Mouse (Mus musculus): ENCODE measurements around the gene Ninl.

Gene Ninl

DNA sequence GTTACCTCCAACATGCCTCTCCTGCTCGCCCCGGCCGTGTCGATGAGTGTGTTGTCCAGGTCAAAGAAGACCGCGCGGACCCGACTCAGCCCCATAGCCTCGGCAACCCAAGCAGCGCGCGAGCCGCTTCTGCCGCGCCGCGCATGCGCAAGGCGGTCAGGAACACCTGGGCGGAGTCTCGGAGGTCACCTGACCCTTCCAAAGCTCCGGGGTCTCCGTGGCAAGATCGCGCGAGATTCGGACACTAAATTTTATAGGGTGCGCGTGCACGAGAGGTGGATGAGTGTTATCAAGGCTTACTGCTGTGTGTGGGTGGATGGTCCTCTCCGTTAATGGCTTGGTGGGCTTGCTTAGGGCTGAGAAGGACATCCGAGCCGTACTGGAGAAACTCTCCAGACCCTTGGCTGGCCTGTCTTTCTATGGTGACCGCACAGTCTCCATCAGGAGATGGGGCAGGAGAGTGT, at the start of gene Ninl, which contains the start of gene Nanp:
Gene Ninl (minus strand): TSS at position 151 of the 464 bp plus-strand sequence.
Gene Nanp (minus strand): TSS at position 167 of the 464 bp plus-strand sequence.
- peak; percentile 94 to 97 for DNase-seq (ENCODE audit: low spot score in 2 of 2)

DNA sequence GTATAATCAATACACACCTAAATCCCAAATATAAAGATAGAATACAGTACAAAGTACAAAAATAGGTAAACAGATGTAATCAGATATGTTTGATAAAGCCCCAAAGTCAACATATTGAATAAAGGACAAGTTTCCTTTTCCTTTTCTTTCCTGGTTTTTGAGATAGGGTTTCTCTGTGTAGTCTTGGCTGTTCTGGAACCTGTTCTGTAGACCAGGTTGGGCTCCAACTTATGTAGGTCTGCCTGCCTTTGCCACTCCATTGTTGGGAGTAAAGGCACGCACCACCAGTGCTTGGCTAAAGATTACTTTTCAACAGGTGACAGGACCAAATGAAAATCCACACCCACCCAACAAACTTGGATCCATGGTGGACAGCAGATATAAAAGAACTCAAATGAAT, 17.5 kb upstream of the Ninl start:
- DNase-seq (ENCODE audit: low spot score in 2 of 2) = no peak

DNA sequence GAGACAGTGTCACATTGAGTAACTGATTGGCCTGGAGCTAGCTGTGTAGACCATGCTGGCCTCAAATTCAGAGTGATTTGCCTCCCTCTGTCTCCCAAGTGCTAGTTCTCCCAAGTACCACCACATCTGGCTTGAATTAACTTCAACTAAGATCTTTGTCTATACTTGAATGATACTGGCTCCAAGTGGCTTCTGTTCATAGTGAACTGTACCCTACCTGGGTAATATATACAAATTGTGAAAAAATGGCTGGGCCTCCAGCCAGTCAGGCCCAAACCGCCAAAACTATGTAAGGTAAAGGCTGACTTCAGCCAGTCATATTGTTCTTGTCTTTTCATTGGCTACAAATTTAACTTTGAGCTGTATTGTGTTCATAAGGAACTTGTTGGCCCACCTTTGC, 1.2 kb upstream of the Ninl start:
- DNase-seq (ENCODE audit: low spot score in 2 of 2) = no peak

DNA sequence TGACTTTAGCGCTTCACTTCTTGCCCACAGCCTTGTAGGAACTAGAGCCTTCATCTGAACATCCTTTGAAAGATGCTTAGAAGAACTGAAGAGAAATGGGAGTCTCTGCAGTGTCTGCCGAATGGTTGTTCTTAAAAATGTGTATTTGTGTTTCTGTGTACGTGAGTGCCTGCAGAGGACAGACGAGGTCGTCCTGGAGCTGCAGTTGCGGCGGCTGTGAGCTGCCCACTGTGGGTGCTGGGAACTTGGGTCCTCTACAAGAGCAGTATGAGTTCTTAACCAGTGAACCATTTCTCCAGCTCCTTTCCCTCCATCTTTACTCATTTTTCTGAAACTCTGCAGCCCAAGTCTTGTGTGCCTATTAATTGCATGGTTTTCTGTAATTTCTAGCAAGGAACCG, 544 bp upstream of the Ninl start:
- peak in 1 of 2 experiments; percentile 23 for DNase-seq (ENCODE audit: low spot score in 2 of 2)

DNA sequence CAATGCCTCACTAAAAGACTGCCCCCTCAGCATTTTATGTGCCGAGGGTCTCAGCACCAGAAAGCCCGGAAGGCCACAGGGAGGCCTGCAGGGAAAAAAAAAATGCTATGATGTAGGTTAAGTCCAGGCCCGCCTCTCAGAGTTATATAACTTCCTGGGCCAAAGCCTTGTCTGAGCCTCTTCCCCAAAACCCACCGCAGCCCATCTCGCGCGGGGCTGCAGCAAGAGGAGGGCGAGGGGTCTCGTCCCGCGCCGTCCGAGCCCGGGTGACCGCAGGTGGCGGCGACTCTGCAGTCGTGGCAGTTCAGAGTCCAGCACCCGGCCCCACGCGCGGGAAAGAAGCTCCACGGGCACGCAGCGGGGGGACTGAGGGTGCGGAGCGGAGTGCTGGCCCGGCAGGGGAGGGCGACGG, 365 bp downstream of the Ninl start:
- DNase-seq (ENCODE audit: low spot score in 2 of 2) = no peak

DNA sequence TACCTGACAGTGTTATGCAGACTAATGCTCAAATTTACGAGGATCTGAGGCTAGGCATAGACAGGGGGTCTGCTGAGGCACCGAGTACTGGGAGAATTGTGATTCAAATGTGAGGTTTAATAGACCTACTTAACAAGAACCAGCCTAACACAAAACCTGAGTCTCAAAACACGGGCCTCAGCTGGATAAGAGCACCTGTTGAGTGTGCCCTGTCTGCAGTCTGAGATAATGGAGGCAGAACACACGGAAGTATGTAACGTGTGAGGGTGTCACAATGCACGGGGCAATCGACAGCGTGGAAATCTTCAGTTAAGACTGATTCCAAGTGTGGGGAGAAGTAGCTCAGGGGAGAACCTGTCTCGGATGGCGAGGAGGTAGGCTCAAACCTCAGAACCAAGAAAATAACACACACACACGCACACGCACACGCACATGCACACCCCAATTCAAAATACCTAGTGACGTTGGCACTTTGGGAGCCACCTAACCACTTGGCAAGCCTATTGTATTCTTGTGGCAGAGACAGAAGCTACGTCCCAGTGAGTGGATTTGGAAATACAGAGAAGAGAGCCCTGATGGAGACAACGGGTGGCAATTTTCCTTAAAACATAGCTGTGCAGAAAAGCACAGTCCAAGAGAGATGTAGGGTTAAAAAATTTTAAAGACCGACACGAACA, 1.2 kb downstream of the Ninl start:
- peak; percentile 51 to 73 for DNase-seq (ENCODE audit: low spot score in 2 of 2)

DNA sequence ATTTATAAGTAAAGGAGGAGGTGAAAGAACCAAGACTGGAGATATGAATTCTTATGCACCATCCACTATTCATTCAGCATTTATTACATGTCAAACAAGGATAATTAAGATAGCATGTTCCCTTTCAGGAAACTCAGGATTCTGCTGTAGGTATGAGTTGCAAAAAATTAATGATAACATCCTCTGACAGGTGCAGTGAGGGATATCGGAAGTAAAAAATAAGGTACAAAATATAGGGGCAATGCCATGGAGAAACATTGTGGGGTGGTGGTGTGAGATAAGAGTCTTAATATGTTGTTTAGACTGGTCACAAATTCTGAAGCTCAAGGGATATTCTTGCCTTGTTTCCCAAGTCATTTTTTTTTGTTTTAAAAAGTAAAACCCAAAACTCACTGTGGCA, 1.9 kb downstream of the Ninl start:
- DNase-seq (ENCODE audit: low spot score in 2 of 2) = no peak

DNA sequence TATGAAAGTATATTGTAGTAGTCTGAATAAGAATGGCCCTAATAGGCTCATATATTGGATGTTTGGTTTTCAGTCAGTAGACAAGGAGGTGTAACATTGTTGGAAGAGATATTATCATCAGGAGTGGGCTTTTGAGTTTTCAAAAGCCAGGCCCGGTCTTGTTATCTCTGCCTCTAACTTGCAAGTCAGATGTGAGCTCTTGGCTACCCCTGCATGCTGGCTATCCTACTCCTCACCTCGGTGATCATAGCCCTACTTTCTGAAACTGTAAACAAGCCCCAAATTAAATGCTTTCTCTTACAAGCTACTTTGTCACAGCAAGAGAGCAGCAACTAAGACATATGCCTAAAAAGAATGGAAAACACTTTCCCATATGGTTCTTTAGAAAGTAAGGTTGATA, 2.5 kb downstream of the Ninl start:
- DNase-seq (ENCODE audit: low spot score in 2 of 2) = no peak

DNA sequence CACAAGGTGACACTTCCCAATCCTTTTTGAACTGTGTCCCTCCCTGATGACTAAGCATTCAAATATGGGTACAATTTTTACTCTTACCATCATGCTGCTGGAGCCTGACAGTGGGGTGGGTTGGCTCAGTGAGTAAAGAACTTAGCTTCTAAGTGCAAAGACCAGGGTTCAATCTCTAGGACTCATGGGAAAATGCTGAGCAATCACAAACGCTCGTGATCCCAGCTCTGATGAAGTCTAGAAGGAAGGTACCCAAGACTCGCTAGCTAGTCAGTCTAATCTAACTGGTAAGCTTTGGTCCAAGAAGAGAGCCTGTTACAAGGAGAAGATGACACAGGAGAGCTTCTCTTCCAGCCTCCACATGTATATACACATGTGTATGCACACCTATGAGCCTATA, 4.7 kb downstream of the Ninl start:
- DNase-seq (ENCODE audit: low spot score in 2 of 2) = no peak

DNA sequence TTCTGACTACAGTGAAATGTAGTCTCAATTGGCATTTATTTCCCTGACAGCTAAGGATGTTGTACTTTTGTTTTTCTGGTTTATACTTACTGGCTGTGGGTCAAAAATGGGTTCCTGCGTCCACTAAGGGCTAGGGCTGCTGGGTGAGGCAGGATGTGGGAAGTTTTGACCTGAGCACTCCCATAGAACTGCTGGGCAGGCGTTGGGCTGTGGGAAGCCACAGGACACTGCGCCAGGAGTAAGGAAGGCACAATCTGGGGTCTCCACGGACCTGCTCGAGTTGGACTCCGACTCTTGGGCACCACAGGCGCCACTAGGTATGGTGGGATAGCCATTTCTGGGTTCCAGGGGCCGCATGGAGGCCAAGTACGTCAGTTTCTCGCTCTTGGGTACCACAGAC, 18.0 kb downstream of the Ninl start:
- peak in 1 of 2 experiments; percentile 52 for DNase-seq (ENCODE audit: low spot score in 2 of 2)

DNA sequence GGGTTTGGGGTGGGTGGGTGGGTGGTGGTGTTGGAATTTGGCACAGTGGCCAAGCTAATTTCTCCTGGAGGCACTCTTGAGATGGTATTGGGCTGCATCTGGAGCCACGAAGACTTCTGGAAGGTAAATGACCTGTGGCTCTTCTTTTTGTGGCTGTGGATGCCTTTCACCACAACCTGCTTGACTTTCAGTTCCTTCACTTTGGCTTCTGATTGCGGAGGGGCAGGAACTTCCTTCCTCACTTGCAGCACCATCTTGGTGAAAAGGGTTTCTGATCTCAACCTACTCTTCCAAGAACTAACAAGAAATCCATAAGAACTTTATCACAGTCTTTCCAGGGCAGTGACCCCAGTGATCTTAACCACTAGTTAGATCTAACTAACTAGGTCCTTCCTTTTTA, 23.9 kb downstream of the Ninl start:
- no peak for DNase-seq (ENCODE audit: low spot score in 2 of 2)

DNA sequence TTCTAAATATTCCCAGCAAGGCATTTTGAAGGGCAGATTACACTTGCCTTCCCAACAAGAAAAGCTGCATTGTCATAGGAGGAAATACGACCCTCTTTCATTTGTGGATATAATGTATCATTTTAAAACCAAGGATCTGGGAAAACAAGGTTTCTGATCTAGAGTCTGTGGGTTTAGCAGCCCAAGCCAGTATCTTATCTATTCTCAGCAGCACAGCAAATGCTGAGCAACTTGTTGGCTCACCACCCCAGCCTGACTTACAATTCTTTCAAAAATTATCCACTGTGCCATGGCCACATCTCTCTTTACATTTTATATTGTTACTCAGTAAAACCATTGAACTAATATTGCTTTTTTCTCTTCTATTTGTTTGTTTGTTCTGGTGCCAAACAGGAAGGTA, 27.9 kb downstream of the Ninl start:
- DNase-seq (ENCODE audit: low spot score in 2 of 2) = no peak

DNA sequence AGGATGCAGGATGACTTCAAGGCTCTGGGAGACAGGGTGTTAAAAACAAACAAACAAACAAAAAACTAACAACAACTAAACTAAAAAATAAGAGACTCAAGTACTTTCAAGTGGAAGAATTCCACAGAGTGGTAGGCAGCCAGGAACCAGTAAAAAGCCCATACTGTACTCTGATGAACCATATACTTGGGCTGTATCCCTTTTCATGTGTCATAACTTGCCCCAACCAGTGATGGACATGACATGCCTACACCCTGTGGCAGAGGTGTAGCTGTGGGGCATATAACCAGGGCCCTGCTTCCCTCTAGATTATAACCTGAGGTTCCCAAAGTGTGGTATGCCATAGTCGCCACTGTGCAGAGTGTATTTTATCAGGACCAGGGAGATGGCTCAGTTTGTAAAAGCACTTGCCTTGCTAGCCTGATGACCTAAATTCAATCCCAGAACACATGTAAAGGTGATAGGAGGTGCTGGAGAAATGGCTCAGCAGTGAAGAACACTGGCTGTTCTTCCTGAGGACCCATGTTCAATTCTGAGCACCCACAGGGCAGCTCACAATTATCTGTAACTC, 29.6 kb downstream of the Ninl start:
- DNase-seq (ENCODE audit: low spot score in 2 of 2) = peak in 1 of 2 experiments; percentile 58

DNA sequence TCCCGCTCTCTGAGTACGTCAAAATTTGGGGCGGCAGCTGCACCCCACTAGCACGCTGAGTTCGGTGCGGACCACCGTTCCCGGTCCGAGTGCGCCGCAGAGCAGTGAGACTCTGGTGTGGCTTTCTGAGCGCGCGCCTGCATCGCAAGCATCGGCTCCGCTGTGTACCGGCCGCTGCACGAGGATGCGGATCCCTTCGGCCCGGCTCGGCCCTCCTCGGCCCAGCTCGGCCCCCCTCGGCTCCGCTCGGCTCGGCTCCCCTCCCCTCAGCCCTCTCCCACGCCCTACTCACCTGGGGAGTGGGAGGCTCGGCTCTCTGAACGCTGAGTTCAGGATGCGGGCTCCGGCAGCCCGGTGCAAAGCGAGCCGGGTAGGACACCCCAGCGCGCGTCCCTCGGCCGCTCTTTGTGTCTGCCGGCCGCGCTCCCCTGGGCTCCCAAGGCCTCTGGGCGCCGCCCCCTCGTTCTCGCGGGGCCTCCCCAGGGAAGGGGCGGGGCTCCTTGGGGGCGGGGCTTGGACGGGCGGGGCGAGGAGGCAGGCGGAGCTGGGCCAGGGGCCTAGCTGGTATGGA, 30.2 kb downstream of the Ninl start:
- DNase-seq (ENCODE audit: low spot score in 2 of 2) = peak; percentile 85 to 92

DNA sequence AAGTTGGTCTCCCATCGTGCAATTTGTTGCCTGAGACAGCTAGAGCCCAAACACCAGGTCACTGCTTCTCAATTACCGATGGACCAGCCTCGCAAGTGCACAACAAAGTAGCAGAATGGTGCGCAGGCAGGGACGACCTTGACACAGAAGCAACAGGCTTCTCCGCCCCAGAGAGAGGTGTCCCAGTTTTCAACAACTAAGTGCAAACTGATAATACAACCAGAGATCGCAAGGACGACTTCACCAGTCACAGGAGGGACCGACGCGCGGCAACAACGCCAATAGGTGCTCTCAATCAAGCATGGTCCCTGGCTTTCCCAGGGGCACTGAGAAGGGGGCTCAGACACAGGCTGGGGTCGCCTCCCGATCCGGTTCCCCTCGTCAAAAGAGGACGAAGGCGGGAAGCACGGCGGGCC, 30.7 kb downstream of the Ninl start:
- peak in 1 of 2 experiments; percentile 62 for DNase-seq (ENCODE audit: low spot score in 2 of 2)

DNA sequence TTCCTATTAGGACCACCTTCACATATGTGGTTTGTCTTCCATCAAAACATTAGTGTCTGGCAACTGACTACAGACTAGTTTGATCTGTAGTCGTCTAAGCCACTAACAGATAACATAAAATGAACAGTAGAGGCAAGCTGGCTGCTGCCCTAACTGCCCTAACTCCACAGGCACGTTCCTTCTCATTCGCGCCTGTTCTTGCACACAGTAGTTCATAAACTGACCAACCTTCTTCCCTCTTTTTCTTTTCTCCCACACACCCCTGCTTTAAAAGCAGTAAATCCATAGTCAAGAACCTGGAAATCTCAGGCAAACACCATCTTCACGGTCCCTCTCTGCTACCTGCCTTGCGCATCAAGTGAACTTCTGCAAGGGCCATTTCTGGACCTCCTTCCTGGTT, 31.2 kb downstream of the Ninl start:
- DNase-seq (ENCODE audit: low spot score in 2 of 2) = no peak

DNA sequence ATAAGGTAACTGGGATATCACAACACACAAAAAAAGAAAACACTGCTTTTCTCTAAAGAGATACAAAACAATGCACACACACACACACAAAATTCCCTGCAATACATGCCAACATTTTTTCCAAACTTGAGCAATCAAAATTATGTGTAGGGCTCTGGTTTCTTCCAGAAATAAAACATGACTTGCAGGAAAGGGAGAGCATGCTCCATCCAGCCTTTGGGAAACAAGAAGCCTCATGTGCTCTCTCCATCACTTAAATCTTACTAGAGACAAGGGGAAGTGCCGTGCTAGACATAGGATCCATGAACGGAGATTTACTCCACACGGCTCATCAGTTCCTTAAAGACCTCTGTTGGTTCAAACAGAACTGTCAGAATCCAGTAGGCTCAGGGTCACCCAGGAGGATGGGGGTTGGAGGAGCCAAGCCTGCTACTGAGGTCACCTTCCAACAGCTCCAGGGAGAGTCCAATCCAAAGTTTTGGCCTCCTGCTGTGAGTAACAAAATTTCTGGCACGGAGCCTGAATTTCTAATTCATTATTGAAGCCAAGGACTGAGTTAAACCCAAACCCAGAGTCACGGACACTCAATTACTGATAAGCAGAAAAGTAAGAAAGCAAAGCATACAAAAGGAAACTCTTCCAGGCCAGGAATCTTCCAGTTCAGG, 32.8 kb downstream of the Ninl start:
- no peak for DNase-seq (ENCODE audit: low spot score in 2 of 2)

DNA sequence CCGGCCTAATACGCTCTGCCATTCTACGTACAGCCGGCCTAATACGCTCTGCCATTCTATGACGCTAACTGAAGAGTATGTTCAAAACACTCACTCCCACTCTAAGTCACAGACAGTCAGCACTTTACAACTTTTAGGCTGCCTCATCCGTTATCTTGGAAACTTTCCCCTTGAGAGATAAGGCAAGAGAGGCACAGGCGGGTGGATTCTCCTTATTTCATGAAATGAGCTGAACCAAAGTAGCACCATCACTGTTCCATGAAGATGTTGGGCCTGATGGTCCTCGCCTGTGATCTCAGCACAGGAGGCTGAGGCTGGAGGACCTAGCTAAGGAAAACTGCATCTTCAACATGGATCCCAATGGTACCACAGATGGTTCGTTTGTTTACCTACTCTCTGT, 34.8 kb downstream of the Ninl start:
- no peak for DNase-seq (ENCODE audit: low spot score in 2 of 2)

DNA sequence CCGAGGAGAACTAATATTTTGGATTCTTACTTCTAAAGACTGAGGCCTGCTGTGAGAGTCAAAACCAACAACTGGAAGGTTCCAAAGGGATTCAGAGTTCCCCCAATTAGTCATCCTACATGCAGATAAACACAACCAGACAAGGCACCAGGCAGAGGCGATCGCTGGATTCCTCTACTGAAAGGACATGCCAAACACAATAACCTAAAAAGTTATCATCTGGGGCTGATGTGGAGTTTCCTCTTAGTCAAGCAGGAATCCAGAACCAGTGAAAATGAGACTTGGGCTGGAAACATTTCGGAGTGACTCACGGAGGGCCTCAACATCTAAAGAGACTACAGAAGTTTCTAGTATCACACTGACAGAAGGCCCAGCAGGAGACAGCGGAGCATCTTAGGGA, 35.4 kb downstream of the Ninl start:
- no peak for DNase-seq (ENCODE audit: low spot score in 2 of 2)

DNA sequence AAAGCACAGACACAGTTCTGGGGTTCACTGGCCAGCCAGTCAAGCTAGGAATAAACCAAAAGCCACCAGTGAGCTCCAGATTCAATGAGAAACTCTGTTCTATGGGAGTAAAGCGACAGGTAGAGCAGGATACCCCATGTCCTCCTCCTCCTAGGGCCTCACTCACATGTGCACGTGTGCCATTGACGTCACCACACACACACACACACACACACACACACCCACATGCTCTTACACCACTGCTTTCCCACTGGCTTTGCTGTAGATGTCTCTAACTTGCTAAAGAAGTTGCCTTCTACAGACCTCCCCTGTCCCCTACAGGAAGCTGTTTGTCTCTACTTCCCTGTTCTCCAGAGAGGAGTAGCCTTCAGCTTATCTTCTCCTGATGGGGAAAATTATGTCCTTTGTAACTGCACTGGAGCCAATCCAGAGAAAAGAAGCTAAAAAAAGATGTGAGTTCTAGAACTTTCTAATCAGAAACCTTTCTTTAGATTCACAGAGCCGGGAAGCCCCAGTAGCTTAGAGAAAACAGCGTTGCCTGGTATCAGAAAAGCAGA, 37.5 kb downstream of the Ninl start:
- DNase-seq (ENCODE audit: low spot score in 2 of 2) = no peak

DNA sequence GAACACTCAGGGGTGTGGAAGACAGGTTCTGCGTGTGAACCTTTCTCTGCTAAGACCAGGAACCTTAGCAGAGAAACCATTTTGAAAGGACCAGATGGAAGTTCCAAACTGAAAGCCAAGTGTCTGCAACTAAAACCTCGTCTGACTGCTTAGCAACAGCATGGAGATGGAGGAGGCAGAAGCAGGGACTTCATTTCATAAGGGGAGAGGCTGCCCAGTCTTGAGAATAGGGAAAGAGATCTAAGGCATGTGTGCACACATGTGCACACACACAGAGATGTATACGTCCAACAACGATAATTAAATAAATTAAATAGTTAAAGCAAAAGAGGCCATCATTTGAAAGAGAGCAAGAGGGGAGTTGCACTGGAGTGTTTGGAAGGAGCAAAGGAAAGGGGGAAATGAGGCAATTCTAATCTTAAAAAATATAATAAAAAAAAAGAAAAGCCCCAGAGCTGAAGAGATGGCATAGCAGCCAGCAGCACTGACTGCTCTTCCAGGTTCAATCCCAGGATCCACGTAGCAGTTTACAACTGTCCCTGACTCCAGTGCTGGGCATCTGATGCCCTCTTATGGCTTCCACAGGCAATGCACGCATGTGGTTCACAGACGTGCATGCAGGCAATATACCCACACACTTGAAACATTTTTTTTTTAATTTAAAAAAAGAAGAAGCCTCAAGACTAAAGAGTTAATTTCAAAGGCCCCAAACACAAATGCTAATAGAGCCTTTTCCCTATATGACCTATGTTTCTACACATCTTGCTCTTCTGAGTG, 38.6 kb downstream of the Ninl start:
- DNase-seq (ENCODE audit: low spot score in 2 of 2) = peak in 1 of 2 experiments; percentile 42

DNA sequence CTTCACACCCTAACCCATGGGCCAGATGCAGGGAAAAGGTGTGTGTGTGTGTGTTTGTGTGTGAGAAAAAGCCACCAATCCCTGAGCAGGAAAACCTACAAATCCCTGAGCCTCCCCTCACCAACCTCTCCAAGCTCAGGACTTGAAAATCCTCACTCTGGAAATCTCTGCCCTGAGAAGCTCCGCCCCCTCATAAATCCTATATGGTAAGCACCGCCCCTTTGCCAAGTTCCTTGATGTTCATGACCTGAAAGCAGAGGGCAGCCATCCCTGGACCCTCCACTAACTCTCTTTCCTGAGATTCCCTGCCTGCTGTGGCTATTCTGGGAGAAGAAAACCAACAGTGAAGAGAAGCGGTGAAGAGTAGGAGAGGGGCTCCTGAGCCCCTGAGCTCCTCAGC, 40.2 kb downstream of the Ninl start:
- no peak for DNase-seq (ENCODE audit: low spot score in 2 of 2)

Measured in spleen, postnatal 4 days (tissue).